Mouse (Mus musculus): ENCODE data around the gene Ndufs3. TPM values are rescaled to one million over a fixed set of nuclear protein-coding genes. Genes with fewer than 3 reads are reported as not detected.

Ndufs3 gene
- polyA plus RNA-seq (2016; fragmentation: Nextera tagmentation; extraction: Ambion mirVana) = 332 and 336 TPM in 2 replicates

DNA sequence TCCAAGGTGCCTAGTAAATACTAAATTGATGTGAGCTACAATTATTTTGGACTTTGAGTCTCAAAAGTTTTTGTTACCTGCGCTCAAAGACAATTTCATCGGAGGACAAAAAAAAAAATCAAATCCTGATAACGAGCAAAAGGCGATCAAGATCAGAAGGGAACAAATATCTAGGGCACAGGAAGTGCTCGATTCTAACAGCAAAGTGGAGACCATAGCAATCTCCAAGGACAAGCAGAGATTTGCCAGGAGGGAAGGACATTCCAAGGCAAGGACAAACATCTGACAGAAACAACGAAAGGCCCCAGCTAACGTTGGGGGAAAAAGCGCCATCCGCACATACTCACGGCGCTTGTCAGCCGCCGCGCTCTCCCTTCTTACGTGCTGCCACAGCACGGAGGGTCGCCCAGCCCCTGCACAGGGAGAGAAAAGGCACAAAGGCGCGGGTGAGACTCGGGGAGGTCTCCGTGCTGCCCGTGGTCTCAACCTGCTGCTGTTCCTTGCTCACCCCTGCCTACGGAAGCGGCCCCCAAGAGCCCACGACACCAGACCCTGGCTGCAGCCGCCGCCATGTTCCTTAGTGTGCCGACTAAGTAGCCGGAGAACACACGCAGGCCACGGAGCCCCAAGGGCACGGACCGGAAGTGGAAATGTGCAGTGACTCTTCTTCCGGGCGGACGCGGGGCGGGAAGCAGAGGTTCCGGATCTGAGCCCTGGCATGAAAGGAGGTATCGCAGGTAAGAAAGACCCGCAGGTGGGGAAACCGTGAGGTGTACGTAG is at the start of gene Ndufs3, which contains the start of gene Kbtbd4:
Gene Ndufs3, minus strand, starts transcription at position 752 of the 780 bp plus-strand sequence.
Gene Kbtbd4, plus strand, starts transcription at position 665 of the 780 bp plus-strand sequence.
- peak within 1 kb of the TSS; percentile 95 for H3K27ac ChIP-seq (ENCODE audit: poor library complexity, severe bottlenecking)

DNA sequence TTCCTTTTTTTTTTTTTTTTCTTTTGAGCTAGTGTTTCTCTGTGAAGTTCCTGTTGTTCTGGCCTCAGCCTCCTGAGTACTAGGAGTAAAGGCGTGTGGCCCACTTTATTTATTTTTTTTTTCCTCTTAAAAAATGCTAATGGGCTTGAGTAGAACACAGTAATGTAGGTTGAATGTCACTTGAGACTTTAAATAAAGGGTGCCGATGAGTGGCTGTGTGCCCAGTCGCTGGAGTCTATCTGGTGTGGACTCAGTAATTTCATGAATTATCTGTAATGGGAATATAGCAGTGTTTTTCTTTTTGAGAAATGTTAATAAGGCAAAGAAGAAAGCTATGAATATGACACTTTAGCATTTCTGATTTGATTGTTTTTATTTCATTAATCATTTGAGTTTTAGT is 48.8 kb upstream of the Ndufs3 start:
- Histone ChIP-seq H3K4me1 (replicated peaks) (peaks cover 29% of the 10 kb centered on the region), H3K9me3 (replicated peaks) (no peaks in the 10 kb centered on the region), H3K27ac (ENCODE audit: poor library complexity, severe bottlenecking) (no peak overlapping the region), H3K27me3 (replicated peaks) (no peaks in the 10 kb centered on the region), H3K4me3 (no peak overlapping the region), H3K9ac (no peak overlapping the region), H3K36me3 (0 out of 2 replicates have a peak, but pooled peaks cover 7% of the 10 kb centered on the region), H3K4me2 (no peak overlapping the region)
- WGBS = 65% methylated on average over 3 of the region's 3 CpGs
- no peak for ATAC-seq (ENCODE audit: insufficient number of reproducible peaks, low FRiP score)

More for the DNA sequence above, at the start of gene Ndufs3, which contains the start of gene Kbtbd4:
- peaks cover 24% of the 10 kb centered on the region for H3K4me1 ChIP-seq (replicated peaks)
- no peaks in the 10 kb centered on the region for H3K9me3 ChIP-seq (replicated peaks)
- H3K4me3 ChIP-seq = peak within 1 kb of the TSS; percentile 95
- peak within 1 kb of the TSS; percentile 98 for H3K9ac ChIP-seq
- H3K27me3 ChIP-seq (replicated peaks) = no peaks in the 10 kb centered on the region
- peak within 1 kb of the TSS; percentile 89 for H3K4me2 ChIP-seq
- WGBS = under 1% methylated on average over 43 of the region's 43 CpGs
- peak; percentile 92 for ATAC-seq (ENCODE audit: insufficient number of reproducible peaks, low FRiP score)
- H3K36me3 ChIP-seq = peaks cover 60% of the 10 kb centered on the region

DNA sequence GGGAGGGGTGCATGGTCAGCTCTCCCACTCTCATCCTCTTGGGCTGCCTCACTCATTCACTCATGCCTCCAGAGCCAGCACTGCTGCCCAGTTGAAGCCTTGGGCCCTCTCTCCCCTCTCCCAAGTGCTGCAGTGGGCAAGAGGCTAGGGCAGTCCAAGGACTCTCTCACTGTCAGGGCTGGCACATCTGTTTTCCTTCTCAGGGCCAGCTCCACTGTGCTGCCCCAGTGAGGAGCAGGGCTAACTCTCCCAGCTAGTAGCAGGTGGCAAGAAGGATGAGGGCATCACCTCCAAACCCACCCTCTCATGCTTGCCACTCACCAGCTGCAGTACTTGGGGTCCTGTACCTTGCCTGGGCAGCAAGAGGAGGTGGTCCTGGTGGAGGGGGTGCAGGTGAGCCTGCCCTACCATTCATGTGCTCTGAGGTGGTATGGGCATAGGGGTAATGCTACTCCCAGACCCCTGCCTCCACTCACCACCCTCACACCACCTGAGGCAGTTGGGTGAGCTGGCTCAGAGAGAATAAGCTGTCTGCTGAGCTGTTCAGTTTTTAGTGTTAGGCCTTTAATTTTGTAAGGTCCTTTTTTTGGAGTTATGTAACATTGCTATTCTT is 46.1 kb upstream of the Ndufs3 start:
- Histone ChIP-seq H3K4me2 (no peak overlapping the region), H3K27me3 (replicated peaks) (no peaks in the 10 kb centered on the region), H3K4me1 (replicated peaks) (peaks cover 28% of the 10 kb centered on the region), H3K9ac (no peak overlapping the region), H3K36me3 (0 out of 2 replicates have a peak, but pooled peaks cover 7% of the 10 kb centered on the region), H3K9me3 (replicated peaks) (no peaks in the 10 kb centered on the region), H3K27ac (ENCODE audit: poor library complexity, severe bottlenecking) (no peak overlapping the region), H3K4me3 (no peak overlapping the region)
- ATAC-seq (ENCODE audit: insufficient number of reproducible peaks, low FRiP score) = peak; percentile 45

GRCm38 (mm10) chr2:90950149-90950548 is 45.5 kb upstream of the Ndufs3 start:
- WGBS = 80% methylated on average over 5 of the region's 5 CpGs
- Histone ChIP-seq H3K9me3 (replicated peaks) (no peaks in the 10 kb centered on the region), H3K27ac (ENCODE audit: poor library complexity, severe bottlenecking) (no peak overlapping the region), H3K4me3 (no peak overlapping the region), H3K9ac (no peak overlapping the region), H3K36me3 (0 out of 2 replicates have a peak, but pooled peaks cover 7% of the 10 kb centered on the region), H3K4me2 (no peak overlapping the region), H3K27me3 (replicated peaks) (no peaks in the 10 kb centered on the region), H3K4me1 (replicated peaks) (peaks cover 31% of the 10 kb centered on the region)
- ATAC-seq (ENCODE audit: insufficient number of reproducible peaks, low FRiP score) = no peak

DNA sequence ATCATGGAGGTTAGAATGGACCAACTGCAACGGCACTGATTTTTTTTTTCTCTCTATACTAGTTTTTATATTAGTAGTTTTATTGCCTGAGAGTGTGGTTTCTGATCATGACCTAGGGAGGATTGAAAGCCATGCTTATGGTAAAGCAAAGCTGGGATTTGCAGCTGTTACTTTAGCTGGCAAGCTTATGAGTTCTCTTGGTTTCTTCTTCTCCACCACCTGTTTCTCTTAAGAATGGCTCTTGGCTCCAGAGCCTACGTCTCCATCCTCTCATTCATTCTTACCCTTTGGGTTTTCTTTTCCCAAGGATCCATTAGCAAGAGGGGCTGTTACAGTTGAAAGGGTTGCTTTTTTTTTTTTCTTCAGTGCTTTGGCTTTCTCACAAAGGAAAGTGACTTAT is 37.1 kb upstream of the Ndufs3 start:
- H3K9ac ChIP-seq = peak overlapping the region; percentile 28; the same call in 1 of the 2 replicates
- no peak overlapping the region for H3K27ac ChIP-seq (ENCODE audit: poor library complexity, severe bottlenecking)

DNA sequence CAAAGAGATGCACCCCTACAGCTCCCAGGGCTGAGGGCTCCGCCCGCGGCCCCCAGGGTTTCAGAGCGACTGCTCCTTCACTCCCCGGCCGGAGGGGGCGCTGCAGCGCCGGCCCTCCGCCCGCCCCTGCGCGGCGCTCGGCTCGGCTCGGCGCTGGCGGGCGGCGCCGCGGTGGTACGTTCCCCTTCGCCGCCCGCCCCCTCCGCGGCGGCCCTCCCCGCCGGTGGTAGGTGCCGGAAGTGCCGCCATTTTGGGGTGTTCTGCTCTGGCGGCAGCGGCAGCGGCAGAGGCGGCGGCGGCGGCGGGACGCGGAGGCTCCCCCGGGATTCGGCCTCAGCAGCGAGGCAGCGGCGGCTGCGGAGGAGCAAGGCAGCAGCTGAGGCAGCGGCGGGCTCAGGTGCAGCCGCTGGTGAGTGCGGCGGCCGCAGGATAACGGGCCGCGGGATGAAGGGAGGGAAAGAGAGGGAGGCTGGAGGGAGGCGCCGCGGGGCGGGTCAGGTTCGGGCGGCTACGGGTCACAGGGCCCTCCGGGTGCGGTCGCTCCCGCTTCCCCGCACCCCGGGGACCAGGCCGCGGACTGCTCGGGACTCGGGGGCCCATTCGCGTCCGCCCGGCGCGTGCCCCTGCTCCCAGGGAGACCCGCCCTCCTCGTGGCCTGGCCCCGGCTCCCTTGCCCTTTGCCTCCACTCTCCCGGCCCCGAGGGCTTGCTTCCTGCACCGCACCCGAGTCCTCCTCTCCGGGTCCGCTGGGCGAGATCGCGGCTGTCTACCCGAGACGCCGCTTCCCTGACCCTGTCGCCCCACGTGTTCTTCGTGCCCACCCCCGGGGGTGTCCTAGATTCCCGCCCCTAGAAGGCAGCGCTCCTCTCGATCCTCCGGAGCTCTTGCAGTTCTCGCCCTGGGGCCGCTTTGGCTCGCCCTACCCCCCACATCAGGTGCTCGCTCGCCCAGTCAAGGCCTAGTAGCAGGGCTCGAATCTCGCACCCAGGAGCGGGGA is 35.9 kb upstream of the Ndufs3 start, which contains the start of gene Celf1:
Gene Celf1, plus strand, starts transcription at position 150 of the 997 bp plus-strand sequence.
- H3K9ac ChIP-seq = peak within 1 kb of the TSS; percentile 96
- under 1% methylated on average over 106 of the region's 113 CpGs for WGBS
- H3K27me3 ChIP-seq (replicated peaks) = no peaks in the 10 kb centered on the region
- ATAC-seq (ENCODE audit: insufficient number of reproducible peaks, low FRiP score) = peak; percentile 93
- peak within 1 kb of the TSS; percentile 80 for H3K4me2 ChIP-seq
- H3K4me1 ChIP-seq (replicated peaks) = peaks cover 23% of the 10 kb centered on the region
- H3K27ac ChIP-seq (ENCODE audit: poor library complexity, severe bottlenecking) = peak within 1 kb of the TSS; percentile 94
- H3K36me3 ChIP-seq = no peaks in the 10 kb centered on the region
- H3K9me3 ChIP-seq (replicated peaks) = no peaks in the 10 kb centered on the region
- H3K4me3 ChIP-seq = peak within 1 kb of the TSS; percentile 93

More for the DNA sequence above, 37.1 kb upstream of the Ndufs3 start:
- H3K4me3 ChIP-seq = peak overlapping the region; percentile 93
- no peaks in the 10 kb centered on the region for H3K36me3 ChIP-seq
- H3K9me3 ChIP-seq (replicated peaks) = no peaks in the 10 kb centered on the region
- H3K4me2 ChIP-seq = peak overlapping the region; percentile 63
- peaks cover 29% of the 10 kb centered on the region for H3K4me1 ChIP-seq (replicated peaks)
- no peaks in the 10 kb centered on the region for H3K27me3 ChIP-seq (replicated peaks)
- 67% methylated on average over 2 of the region's 2 CpGs for WGBS
- ATAC-seq (ENCODE audit: insufficient number of reproducible peaks, low FRiP score) = no peak

DNA sequence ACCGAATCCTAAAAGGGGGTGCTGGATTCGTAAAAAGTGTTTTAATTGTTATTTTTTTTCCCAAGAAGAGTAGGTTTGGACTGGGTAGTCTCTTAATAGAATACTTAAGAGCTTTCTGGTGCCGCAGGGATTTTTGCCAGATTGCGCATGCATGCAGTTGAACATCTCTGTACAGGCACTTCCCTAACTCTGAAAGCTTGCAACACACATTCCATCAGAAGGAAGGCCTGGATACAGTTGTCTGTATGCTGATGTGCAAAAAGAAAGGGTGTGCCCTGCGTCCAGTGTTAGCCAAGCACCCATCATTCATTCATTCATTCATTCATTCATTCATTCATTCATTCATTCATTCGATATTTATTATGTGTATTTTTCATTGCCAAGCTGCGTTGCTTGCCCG is 35.1 kb upstream of the Ndufs3 start:
- Histone ChIP-seq H3K27me3 (replicated peaks) (no peaks in the 10 kb centered on the region), H3K4me3 (peak overlapping the region; percentile 93), H3K9ac (peak overlapping the region; percentile 96; the same call in 1 of the 2 replicates), H3K9me3 (replicated peaks) (no peaks in the 10 kb centered on the region), H3K4me2 (peak overlapping the region; percentile 80), H3K4me1 (replicated peaks) (peaks cover 21% of the 10 kb centered on the region), H3K27ac (ENCODE audit: poor library complexity, severe bottlenecking) (0 out of 2 replicates have a peak overlapping the region, but pooled peaks have one; percentile 94), H3K36me3 (no peaks in the 10 kb centered on the region)
- ATAC-seq (ENCODE audit: insufficient number of reproducible peaks, low FRiP score) = no peak
- WGBS = 46% methylated on average over 8 of the region's 8 CpGs

GRCm38 (mm10) chr2:90938362-90938761 is 33.7 kb upstream of the Ndufs3 start:
- Histone ChIP-seq H3K4me1 (replicated peaks) (peaks cover 14% of the 10 kb centered on the region), H3K27ac (ENCODE audit: poor library complexity, severe bottlenecking) (no peak overlapping the region), H3K4me2 (no peak overlapping the region), H3K36me3 (no peaks in the 10 kb centered on the region), H3K4me3 (no peak overlapping the region), H3K27me3 (replicated peaks) (no peaks in the 10 kb centered on the region), H3K9me3 (replicated peaks) (no peaks in the 10 kb centered on the region), H3K9ac (no peak overlapping the region)
- ATAC-seq (ENCODE audit: insufficient number of reproducible peaks, low FRiP score) = no peak
- 65% methylated on average over 3 of the region's 3 CpGs for WGBS

- WGBS = 59% methylated on average over 2 of the region's 2 CpGs
- no peaks in the 10 kb centered on the region for H3K4me1 ChIP-seq (replicated peaks)
- 0 out of 2 replicates have a peak, but pooled peaks cover 6% of the 10 kb centered on the region for H3K27me3 ChIP-seq (replicated peaks)
- H3K36me3 ChIP-seq = no peaks in the 10 kb centered on the region
- no peaks in the 10 kb centered on the region for H3K9me3 ChIP-seq (replicated peaks)
- no peak overlapping the region for H3K4me2 ChIP-seq
- H3K4me3 ChIP-seq = no peak overlapping the region
- H3K27ac ChIP-seq (ENCODE audit: poor library complexity, severe bottlenecking) = no peak overlapping the region
- no peak overlapping the region for H3K9ac ChIP-seq
- no peak for ATAC-seq (ENCODE audit: insufficient number of reproducible peaks, low FRiP score)
These were observed 27.6 kb upstream of the Ndufs3 start for GRCm38 (mm10) chr2:90932273-90932672.

- ATAC-seq (ENCODE audit: insufficient number of reproducible peaks, low FRiP score) = no peak
- WGBS = 65% methylated on average over 8 of the region's 8 CpGs
- no peak overlapping the region for H3K4me3 ChIP-seq
- H3K27ac ChIP-seq (ENCODE audit: poor library complexity, severe bottlenecking) = no peak overlapping the region
- no peaks in the 10 kb centered on the region for H3K4me1 ChIP-seq (replicated peaks)
- no peaks in the 10 kb centered on the region for H3K9me3 ChIP-seq (replicated peaks)
- no peak overlapping the region for H3K9ac ChIP-seq
- H3K27me3 ChIP-seq (replicated peaks) = 0 out of 2 replicates have a peak, but pooled peaks cover 6% of the 10 kb centered on the region
- no peak overlapping the region for H3K4me2 ChIP-seq
- no peaks in the 10 kb centered on the region for H3K36me3 ChIP-seq
These were observed 27.2 kb upstream of the Ndufs3 start for GRCm38 (mm10) chr2:90931829-90932228.
